8 mouse cellular contexts compared by ENCODE assay signal in genomic region chr19:9071456-9072156, GRCm38 (mm10). TPM values are rescaled to one million over a fixed set of nuclear protein-coding genes. Genes with fewer than 3 reads are reported as not detected.
A peak's percentile ranks its signal among the peaks of the same experiment; 100 is the strongest.
DNase-seq lines count a peak whose midpoint lies in the region; ATAC-seq lines count a peak whose summit lies in the region.

No protein-coding gene starts in this region.

- WGBS in embryonic facial prominence, embryonic 15.5 days, result 47% methylated on average over 7 of the region's 7 CpGs
- WGBS in large intestine, adult 2 months, result 28% methylated on average over 7 of the region's 7 CpGs
- WGBS in stomach, embryonic 15.5 days, result 46% methylated on average over 7 of the region's 7 CpGs

- H3K9me3 ChIP-seq in embryonic facial prominence, embryonic 15.5 days (replicated peaks), result no peaks in the 10 kb centered on the region
- no peaks in the 10 kb centered on the region for H3K9me3 ChIP-seq in stomach, embryonic 15.5 days

- peak overlapping the region; percentile 88 for H3K27ac ChIP-seq in embryonic facial prominence, embryonic 15.5 days (replicated peaks)
- H3K27ac ChIP-seq in stomach, embryonic 15.5 days, result peak overlapping the region; percentile 91

- peak; percentile 71 for ATAC-seq in embryonic facial prominence, embryonic 15.5 days (ENCODE audit: insufficient number of reproducible peaks, low FRiP score, low TSS enrichment, low read depth)
- ATAC-seq in megakaryocyte, adult 5-6 weeks (ENCODE audit: poor library complexity, severe bottlenecking), result peak; percentile 70
- ATAC-seq in stomach, embryonic 15.5 days (ENCODE audit: insufficient read depth, low FRiP score, low read depth), result 0 out of 2 replicates have a peak, but pooled peaks have one; percentile 38

- no peaks in the 10 kb centered on the region for H3K36me3 ChIP-seq in embryonic facial prominence, embryonic 15.5 days
- no peaks in the 10 kb centered on the region for H3K36me3 ChIP-seq in stomach, embryonic 15.5 days

- no peaks in the 10 kb centered on the region for H3K27me3 ChIP-seq in embryonic facial prominence, embryonic 15.5 days
- H3K27me3 ChIP-seq in stomach, embryonic 15.5 days (replicated peaks), result no peaks in the 10 kb centered on the region

- no peak overlapping the region for H3K9ac ChIP-seq in embryonic facial prominence, embryonic 15.5 days
- H3K9ac ChIP-seq in stomach, embryonic 15.5 days, result no peak overlapping the region

- 0 out of 2 replicates have a peak overlapping the region, but pooled peaks have one; percentile 8 for H3K4me2 ChIP-seq in embryonic facial prominence, embryonic 15.5 days (replicated peaks)
- H3K4me2 ChIP-seq in stomach, embryonic 15.5 days, result no peak overlapping the region

- peaks cover 44% of the 10 kb centered on the region for H3K4me1 ChIP-seq in embryonic facial prominence, embryonic 15.5 days
- H3K4me1 ChIP-seq in stomach, embryonic 15.5 days, result peaks cover 41% of the 10 kb centered on the region

- no peak overlapping the region for H3K4me3 ChIP-seq in embryonic facial prominence, embryonic 15.5 days (replicated peaks)
- no peak overlapping the region for H3K4me3 ChIP-seq in stomach, embryonic 15.5 days (replicated peaks)

- peak; percentile 52 for DNase-seq in urinary bladder, postnatal 14 days (ENCODE audit: low spot score)
- DNase-seq in urinary bladder, postnatal 10 days (ENCODE audit: low spot score), result no peak
- peak; percentile 81 for DNase-seq in heart, postnatal 4 days
- DNase-seq in large intestine, adult 2 months (ENCODE audit: low read depth, low spot score), result peak; percentile 48
- DNase-seq in thymus, postnatal 25 days, result no peak

RNA-seq across cellular contexts. Expression of gene Scgb1a1, which starts 16.2 kb away (rescaled TPM):
- 1.3 and 1.4 TPM in 2 replicates for polyA plus RNA-seq in embryonic facial prominence, embryonic 15.5 days (2015; fragmentation: Nextera tagmentation; extraction: Ambion mirVana)
- not detected for total RNA-seq in heart, postnatal 4 days (2021)
- 0.45 and 1.1 TPM in 2 replicates for polyA plus RNA-seq in large intestine, adult 2 months (2012; rRNA removed)
- total RNA-seq in megakaryocyte, adult 5-6 weeks (2015), result 0.82 and 1.5 TPM in 2 replicates
- 1.6 TPM in 1 of 2 replicates, not detected in the other for total RNA-seq in megakaryocyte, adult 5-6 weeks (2017)
- polyA plus RNA-seq in stomach, embryonic 15.5 days (2015; fragmentation: Nextera tagmentation; extraction: Ambion mirVana), result not detected in 2 replicates

Comparison
In these comparisons a context has a peak if more than half of its experiments do, and no peak if none do; other contexts are left out.
1. DNase-seq: peak in urinary bladder, postnatal 14 days (single experiment), heart, postnatal 4 days (single experiment) and large intestine, adult 2 months (single experiment); none in urinary bladder, postnatal 10 days (single experiment) and thymus, postnatal 25 days (single experiment).
2. Peak in every context shown above with its lines, with median percentiles within 50 percentile points of each other: ATAC-seq.